ENCODE assay signal across 32 mouse cellular contexts in genomic region chr17:79108238-79108637, GRCm38 (mm10). TPM values are rescaled to one million over a fixed set of nuclear protein-coding genes. Genes with fewer than 3 reads are reported as not detected.
"Had no signal": no experiment of that assay in that cellular context is flagged by ENCODE, and none has a peak within 500 bp of the region (broad histone marks: within the 10 kb centered on the region; RNA-seq: fewer than 3 reads in every experiment).

No protein-coding gene starts in this region.

- H3K36me3 ChIP-seq: limb, embryonic 10.5 days; limb, embryonic 12.5 days; limb, embryonic 13.5 days; limb, embryonic 15.5 days; liver, embryonic 12.5 days; liver, embryonic 13.5 days; liver, embryonic 15.5 days; lung, embryonic 15.5 days; midbrain, embryonic 10.5 days; midbrain, embryonic 12.5 days; midbrain, embryonic 13.5 days; midbrain, embryonic 15.5 days had no signal

- H3K27me3 ChIP-seq: limb, embryonic 12.5 days; limb, embryonic 13.5 days; limb, embryonic 15.5 days; liver, embryonic 12.5 days; liver, embryonic 13.5 days; liver, embryonic 15.5 days; lung, embryonic 15.5 days; megakaryocyte, embryonic 14.5 days; midbrain, embryonic 12.5 days; midbrain, embryonic 13.5 days; midbrain, embryonic 15.5 days had no signal

- DNase-seq: left cerebral cortex, postnatal 4 days; liver; liver, embryonic 13.5 days; liver, postnatal 0 days; lung, adult 18-20 months; lung, adult 2 months; lung, embryonic 14.5 days; lung, postnatal 10 days; lung, postnatal 14 days; lung, postnatal 36 days; lung, postnatal 4 days; midbrain, embryonic 14.5 days had no signal

- H3K27ac ChIP-seq: limb, embryonic 10.5 days; limb, embryonic 12.5 days; limb, embryonic 13.5 days; limb, embryonic 15.5 days; liver, embryonic 12.5 days; liver, embryonic 13.5 days; liver, embryonic 14.5 days; liver, embryonic 15.5 days; lung, embryonic 15.5 days; macrophage; midbrain, embryonic 10.5 days; midbrain, embryonic 12.5 days; midbrain, embryonic 13.5 days; midbrain, embryonic 15.5 days had no signal

- ATAC-seq: liver, embryonic 12.5 days; liver, postnatal 0 days; lung, postnatal 0 days; midbrain, embryonic 13.5 days; midbrain, embryonic 15.5 days; midbrain, embryonic 16.5 days had no signal

- H3K4me2 ChIP-seq: limb, embryonic 12.5 days; limb, embryonic 13.5 days; limb, embryonic 15.5 days; liver, embryonic 11.5 days; liver, embryonic 12.5 days; liver, embryonic 13.5 days; liver, embryonic 15.5 days; lung, embryonic 14.5 days; lung, embryonic 15.5 days; midbrain, embryonic 11.5 days; midbrain, embryonic 12.5 days; midbrain, embryonic 13.5 days; midbrain, embryonic 15.5 days had no signal

- H3K4me3 ChIP-seq: limb, embryonic 10.5 days; limb, embryonic 12.5 days; limb, embryonic 13.5 days; limb, embryonic 15.5 days; liver, embryonic 12.5 days; liver, embryonic 13.5 days; liver, embryonic 15.5 days; lung, embryonic 15.5 days; megakaryocyte, embryonic 14.5 days; midbrain, embryonic 10.5 days; midbrain, embryonic 12.5 days; midbrain, embryonic 13.5 days; midbrain, embryonic 15.5 days; myocyte had no signal

- H3K9me3 ChIP-seq: limb, embryonic 10.5 days; limb, embryonic 12.5 days; limb, embryonic 13.5 days; limb, embryonic 15.5 days; liver, embryonic 12.5 days; liver, embryonic 13.5 days; liver, embryonic 15.5 days; lung, embryonic 15.5 days; megakaryocyte, embryonic 14.5 days; midbrain, embryonic 10.5 days; midbrain, embryonic 12.5 days; midbrain, embryonic 13.5 days; midbrain, embryonic 15.5 days had no signal

- H3K9ac ChIP-seq: limb, embryonic 12.5 days; limb, embryonic 13.5 days; limb, embryonic 15.5 days; liver, embryonic 12.5 days; liver, embryonic 13.5 days; liver, embryonic 14.5 days; liver, embryonic 15.5 days; liver, postnatal 0 days; lung, embryonic 14.5 days; lung, embryonic 15.5 days; midbrain, embryonic 12.5 days; midbrain, embryonic 13.5 days; midbrain, embryonic 15.5 days had no signal

- H3K4me1 ChIP-seq: limb, embryonic 12.5 days; limb, embryonic 13.5 days; limb, embryonic 15.5 days; liver, embryonic 12.5 days; liver, embryonic 13.5 days; liver, embryonic 15.5 days; lung, embryonic 15.5 days; megakaryocyte, embryonic 14.5 days; midbrain, embryonic 10.5 days; midbrain, embryonic 12.5 days; midbrain, embryonic 13.5 days; midbrain, embryonic 15.5 days had no signal

RNA-seq across cellular contexts. Expression of gene Qpct, which starts 56.5 kb away (rescaled TPM):
- total RNA-seq: megakaryocyte-erythroid progenitor cell, adult 5-6 weeks had no signal
